Mouse (Mus musculus) forebrain, embryonic 10.5 days (tissue): ENCODE data around the gene Ewsr1. TPM values are rescaled to one million over a fixed set of nuclear protein-coding genes. Genes with fewer than 3 reads are reported as not detected.

ENCODE experiments used
- DNase-seq: peaks from one replicate; pipeline ENCODE4 v3.0.0-alpha.2; 2017; ENCODE audit warnings: low spot score; ENCODE audit errors: extremely low spot score
- H3K27ac ChIP-seq: fragments of 300-500 bp; sonication (generic); 2 replicates; pipeline ENCODE4 v1.5.1; 2016; ENCODE audit warnings: mild to moderate bottlenecking
- H3K27me3 ChIP-seq: fragments of 300-500 bp; sonication (generic); 2 replicates; pipeline ENCODE4 v1.6.1; 2016; ENCODE audit warnings: mild to moderate bottlenecking; ENCODE audit not compliant: poor library complexity, severe bottlenecking
- H3K36me3 ChIP-seq: fragments of 300-500 bp; sonication (generic); replicated peaks from 2 replicates; pipeline ENCODE4 v1.6.1; 2016; ENCODE audit warnings: mild to moderate bottlenecking, moderate library complexity
- H3K4me1 ChIP-seq: fragments of 300-500 bp; sonication (generic); 2 replicates; pipeline ENCODE4 v1.6.1; 2016
- H3K4me3 ChIP-seq: fragments of 300-500 bp; sonication (generic); 2 replicates; pipeline ENCODE4 v1.5.1; 2016; ENCODE audit warnings: mild to moderate bottlenecking, moderate library complexity
- H3K9me3 ChIP-seq: fragments of 300-500 bp; sonication (generic); 2 replicates; pipeline ENCODE4 v1.6.1; 2016; ENCODE audit warnings: mild to moderate bottlenecking, moderate library complexity
- WGBS: fragments of 180-500 bp; shearing (Covaris S2); methylation state at CpG from one replicate; pipeline ENCODE4 v1.1.7; 2016; 5-methylcytosine and 5-hydroxymethylcytosine counted together
- polyA plus RNA-seq: library from polyadenylated mRNA; unstranded; fragments of >200 nt; fragmentation: Nextera tagmentation; extraction: Ambion mirVana; gene quantifications from 2 replicates; pipeline ENCODE4 v1.2.1, GENCODE M21; 2016

Gene Ewsr1
- polyA plus RNA-seq, 1 experiment from 2014 or later = 896 TPM

DNA sequence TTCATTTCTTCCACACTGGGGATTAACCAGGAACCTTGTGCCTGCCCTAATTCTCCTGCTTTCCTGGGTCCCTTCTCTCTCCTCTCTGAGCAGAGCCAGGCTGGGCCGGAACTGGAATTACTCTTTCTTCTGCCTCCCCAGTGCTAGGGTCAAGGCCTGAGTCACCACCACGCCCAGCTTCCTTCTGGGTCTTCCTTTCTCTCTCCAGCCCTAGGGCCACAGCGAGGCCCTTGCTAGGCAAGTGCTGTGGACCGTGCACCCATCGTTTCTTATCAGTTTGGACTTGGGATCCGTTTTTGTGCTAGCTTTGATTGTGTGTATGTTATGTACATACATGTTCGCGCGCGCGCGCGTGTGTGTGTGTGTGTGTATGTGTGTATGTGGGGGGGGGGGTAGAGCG, 44.9 kb downstream of the Ewsr1 start:
- Histone ChIP-seq H3K4me1 (peaks cover 43% of the 10 kb centered on the region), H3K27ac (no peak overlapping the region), H3K27me3 (peaks cover 45% of the 10 kb centered on the region), H3K4me3 (no peak overlapping the region), H3K9me3 (no peaks in the 10 kb centered on the region), H3K36me3 (no peaks in the 10 kb centered on the region)
- WGBS = 91% methylated on average over 14 of the region's 14 CpGs
- no peak for DNase-seq

DNA sequence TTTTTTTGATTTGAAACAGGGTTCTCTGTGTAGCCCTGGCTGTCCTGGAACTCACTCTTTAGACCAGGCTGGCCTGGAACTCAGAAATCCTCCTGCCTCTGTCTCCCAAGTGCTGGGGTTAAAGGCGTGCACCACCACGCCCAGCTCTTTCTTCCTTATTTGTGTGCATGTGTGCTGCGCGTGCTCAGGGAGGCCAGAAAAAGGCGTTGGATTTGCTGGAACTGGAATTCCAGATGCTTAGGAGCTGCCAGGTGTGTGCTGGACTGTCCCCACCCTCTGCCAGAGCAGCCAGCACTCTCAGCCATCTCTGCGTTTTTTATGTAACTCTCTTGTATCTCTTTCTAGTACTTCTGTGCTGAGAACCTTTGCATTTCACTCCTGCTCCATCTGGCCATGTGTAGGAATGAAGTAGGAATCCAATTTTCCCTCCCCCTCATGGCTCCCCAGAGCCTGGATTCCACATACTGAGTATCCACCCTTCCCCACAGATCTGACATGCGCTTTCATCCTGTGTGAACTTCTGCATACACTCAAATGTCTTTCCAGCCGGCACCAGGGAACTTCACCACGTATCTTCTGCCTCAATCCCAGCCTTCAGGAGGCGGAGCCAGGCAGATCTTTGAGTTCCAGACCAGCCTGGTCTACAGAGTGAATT, 46.7 kb downstream of the Ewsr1 start:
- H3K27ac ChIP-seq = no peak overlapping the region
- no peaks in the 10 kb centered on the region for H3K9me3 ChIP-seq
- no peaks in the 10 kb centered on the region for H3K36me3 ChIP-seq
- WGBS = 79% methylated on average over 10 of the region's 10 CpGs
- H3K4me1 ChIP-seq = peaks cover 24% of the 10 kb centered on the region
- no peak for DNase-seq
- no peak overlapping the region for H3K4me3 ChIP-seq
- H3K27me3 ChIP-seq = peaks cover 27% of the 10 kb centered on the region

DNA sequence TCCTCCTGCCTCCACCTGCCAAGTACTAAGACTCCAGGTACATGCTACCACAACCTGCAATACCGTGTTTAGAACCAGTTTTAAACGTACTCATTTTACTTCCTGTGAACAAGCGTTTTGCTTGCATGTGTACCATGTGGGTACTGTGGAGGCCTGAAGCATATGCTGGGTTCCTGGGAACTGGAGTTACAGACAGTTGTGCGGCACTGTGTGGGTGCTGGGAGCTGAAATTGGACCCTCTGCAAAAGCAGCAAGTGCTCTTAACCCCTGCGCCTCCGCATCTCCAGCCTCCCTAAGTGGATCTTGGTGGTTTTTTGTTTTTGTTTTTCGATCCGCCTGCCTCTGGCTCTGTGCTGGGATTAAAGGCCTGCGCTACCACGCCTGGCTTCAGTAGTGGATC, 47.4 kb downstream of the Ewsr1 start:
- Histone ChIP-seq H3K36me3 (no peaks in the 10 kb centered on the region), H3K27ac (no peak overlapping the region), H3K4me3 (no peak overlapping the region), H3K27me3 (peaks cover 20% of the 10 kb centered on the region), H3K4me1 (peaks cover 19% of the 10 kb centered on the region), H3K9me3 (no peaks in the 10 kb centered on the region)
- DNase-seq = no peak
- 76% methylated on average over 10 of the region's 10 CpGs for WGBS

DNA sequence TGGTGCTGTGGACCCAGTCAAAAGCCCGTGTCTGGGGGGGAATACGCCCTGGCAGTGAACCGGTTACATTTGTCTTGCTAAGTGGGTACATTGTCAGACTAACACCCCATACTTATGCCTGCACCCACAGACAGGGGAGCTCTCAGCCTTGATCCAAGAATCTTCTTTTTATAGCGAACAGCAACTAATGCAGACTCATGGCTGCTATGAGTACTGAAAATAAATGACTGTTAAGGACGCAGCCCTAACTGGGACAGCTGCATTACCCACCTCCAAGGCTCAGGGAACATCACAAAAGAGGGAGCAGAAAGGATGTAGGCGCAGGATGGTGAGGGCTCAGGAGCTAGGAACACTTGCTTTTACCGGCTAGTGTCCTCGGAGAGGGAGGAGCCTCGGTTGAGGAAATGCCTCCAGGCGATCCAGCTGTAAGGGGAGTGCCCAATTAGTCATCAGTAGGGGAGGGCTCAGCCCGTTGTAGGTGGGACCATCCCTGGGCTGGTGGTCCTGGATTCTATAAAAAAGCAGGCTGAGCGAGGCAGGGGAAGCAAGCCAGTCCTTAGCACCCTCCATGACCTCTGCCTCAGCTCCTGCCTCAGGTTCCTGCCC, 52.6 kb downstream of the Ewsr1 start:
- H3K4me3 ChIP-seq = no peak overlapping the region
- H3K4me1 ChIP-seq = peaks cover 6% of the 10 kb centered on the region
- no peak overlapping the region for H3K27ac ChIP-seq
- H3K9me3 ChIP-seq = no peaks in the 10 kb centered on the region
- DNase-seq = no peak
- H3K36me3 ChIP-seq = peaks cover 18% of the 10 kb centered on the region
- H3K27me3 ChIP-seq = no peaks in the 10 kb centered on the region
- WGBS = 49% methylated on average over 12 of the region's 12 CpGs

DNA sequence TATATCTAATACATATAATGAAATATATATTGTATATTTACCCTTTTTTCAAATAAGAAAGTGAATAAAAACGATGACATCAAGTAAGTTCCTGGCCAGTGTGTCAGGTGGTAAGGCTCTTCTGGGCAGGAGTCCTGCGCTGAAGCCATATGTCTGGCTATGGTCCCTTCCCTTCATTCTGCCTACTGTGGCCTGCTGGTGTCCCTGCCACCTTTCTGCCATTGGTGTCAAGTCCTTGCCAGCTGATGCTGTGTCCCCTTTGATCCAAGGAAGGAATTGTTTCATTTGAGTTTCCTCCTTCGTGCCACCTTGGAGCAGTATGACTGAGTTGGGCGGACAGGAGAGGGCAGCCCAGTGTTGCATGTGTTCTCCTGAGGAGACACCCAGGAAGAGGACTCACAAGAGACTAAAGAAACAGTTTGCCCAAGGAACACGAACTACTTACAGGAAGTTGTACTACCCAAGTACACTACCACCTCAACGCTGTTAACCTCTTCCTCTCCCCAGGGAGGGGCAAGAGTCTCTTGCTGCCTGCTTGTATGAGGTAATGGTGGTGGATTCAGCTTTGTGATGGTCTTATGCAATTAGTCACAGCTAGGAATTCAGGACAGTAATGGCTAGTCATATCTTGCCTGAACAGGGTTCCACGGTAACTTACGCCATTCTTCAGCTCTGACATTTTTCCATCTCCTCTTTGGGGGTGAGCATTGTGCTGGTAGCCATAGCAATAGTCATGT, 56.3 kb downstream of the Ewsr1 start:
- Histone ChIP-seq H3K9me3 (no peaks in the 10 kb centered on the region), H3K4me1 (peaks cover 6% of the 10 kb centered on the region), H3K27ac (no peak overlapping the region), H3K4me3 (no peak overlapping the region), H3K27me3 (no peaks in the 10 kb centered on the region), H3K36me3 (peaks cover 54% of the 10 kb centered on the region)
- DNase-seq = no peak
- 93% methylated on average over 8 of the region's 8 CpGs for WGBS

DNA sequence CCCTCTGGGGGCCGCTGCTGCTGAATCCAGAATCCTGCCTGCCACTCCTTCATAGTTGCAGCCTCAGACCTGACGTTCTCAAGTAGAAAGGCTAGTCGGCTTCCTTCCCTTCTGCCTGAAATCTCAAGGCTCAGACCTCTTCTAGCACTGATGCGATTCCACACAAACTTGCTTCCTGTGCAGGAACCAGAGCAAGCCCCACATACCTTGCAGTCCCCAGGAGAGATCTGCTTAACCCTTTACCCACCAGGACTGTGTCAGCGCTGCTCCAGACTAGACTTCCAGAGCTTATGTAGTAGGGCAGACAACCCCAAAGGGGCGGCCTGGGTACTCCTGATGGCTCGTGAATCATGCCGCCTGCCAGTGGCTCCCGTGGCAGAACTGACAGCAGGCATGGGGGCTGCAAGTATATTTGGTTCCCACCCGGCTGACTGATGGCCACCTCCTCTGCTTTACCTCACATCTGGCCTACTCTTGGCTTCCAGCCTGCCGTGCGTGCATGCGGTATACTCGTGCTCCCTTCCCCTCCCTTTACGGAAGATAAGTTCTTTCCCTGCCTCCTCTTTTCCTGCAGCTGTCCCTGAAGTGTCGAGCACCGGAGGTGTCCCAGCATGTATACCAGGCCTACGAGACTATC, 57.8 kb downstream of the Ewsr1 start:
- WGBS = 87% methylated on average over 18 of the region's 18 CpGs
- Histone ChIP-seq H3K4me3 (no peak overlapping the region), H3K4me1 (peaks cover under 1% of the 10 kb centered on the region; the same call in 1 of the 2 replicates), H3K36me3 (peaks cover 70% of the 10 kb centered on the region), H3K9me3 (no peaks in the 10 kb centered on the region), H3K27ac (no peak overlapping the region), H3K27me3 (no peaks in the 10 kb centered on the region)
- DNase-seq = no peak

DNA sequence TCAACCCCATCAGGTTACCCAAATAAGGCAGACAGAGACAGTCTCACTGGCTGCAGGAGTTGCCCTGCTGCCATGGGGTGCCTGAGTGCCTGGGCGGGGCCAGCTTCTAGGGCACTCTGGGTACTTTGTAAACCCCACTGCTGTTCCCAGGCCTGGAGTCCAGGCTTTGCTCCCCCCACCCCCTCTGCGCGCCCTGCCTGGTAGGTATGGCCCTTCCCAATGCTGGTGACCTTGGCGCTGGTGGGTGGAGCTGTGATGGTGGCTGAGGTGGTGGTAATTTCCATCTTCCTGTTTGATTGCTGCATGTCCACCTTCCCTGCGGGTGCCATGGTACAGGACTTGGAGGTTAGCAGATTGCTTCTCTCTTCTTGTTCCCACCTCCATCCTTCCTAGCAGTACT, 58.5 kb downstream of the Ewsr1 start:
- WGBS = 89% methylated on average over 5 of the region's 5 CpGs
- Histone ChIP-seq H3K27ac (no peak overlapping the region), H3K4me3 (no peak overlapping the region), H3K36me3 (peaks cover 76% of the 10 kb centered on the region), H3K9me3 (no peaks in the 10 kb centered on the region), H3K4me1 (no peaks in the 10 kb centered on the region), H3K27me3 (no peaks in the 10 kb centered on the region)
- DNase-seq = no peak

DNA sequence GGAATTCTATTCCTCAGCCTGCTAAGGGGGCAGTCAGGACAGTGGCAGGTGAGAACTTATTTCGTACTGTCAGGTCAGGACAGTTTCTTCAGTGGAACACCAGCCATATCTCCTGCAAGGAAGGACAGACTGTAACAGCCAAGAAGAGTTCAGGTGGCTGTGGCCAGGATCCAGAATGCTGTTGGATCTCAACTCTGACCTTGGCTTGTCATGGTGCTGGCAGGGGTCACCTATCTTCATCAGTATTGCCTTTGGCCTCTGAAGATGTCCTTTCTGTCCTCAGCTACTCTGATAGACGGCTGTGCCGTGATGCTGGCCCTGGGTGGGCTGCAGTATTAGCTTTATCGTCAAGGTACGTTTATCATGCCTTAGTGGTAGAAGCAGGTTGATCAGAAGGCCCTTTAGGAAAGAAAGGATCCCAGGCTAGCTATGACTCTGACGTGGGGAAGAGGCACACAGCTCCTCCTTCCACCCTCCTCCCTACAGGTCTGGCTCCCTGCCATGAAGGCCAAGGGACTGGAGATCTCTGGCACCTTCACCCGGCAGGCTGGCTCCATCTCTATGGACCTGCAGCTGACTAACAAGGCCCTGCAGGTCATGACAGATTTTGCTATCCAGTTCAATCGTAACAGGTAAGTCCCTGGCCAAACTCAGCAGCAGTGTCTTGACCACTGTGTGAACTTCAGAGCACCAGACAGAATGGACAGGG, 61.8 kb downstream of the Ewsr1 start:
- Histone ChIP-seq H3K36me3 (peaks cover 99% of the 10 kb centered on the region), H3K4me1 (no peaks in the 10 kb centered on the region), H3K4me3 (no peak overlapping the region), H3K27me3 (no peaks in the 10 kb centered on the region), H3K27ac (no peak overlapping the region), H3K9me3 (no peaks in the 10 kb centered on the region)
- 90% methylated on average over 8 of the region's 8 CpGs for WGBS
- DNase-seq = no peak

DNA sequence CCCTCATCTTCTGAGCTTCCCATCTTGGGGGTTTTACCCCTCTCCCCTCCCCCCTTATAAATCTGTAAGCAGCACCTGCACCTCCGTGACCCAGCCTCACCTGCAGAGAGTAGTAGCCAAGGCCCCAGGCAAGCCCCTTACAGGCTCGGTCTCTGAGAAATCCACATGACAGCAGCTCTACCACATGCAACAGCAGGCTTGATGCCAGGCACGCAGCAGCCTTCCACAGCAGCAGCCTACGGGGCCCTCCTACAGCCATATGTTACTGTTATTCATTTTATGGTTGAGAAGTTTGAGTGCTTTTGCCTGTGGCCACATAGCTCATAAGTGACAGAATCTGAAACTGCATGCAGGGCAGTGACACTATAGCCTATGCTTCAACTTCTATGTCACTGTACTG, 63.6 kb downstream of the Ewsr1 start:
- H3K9me3 ChIP-seq = no peaks in the 10 kb centered on the region
- DNase-seq = no peak
- no peaks in the 10 kb centered on the region for H3K27me3 ChIP-seq
- H3K4me1 ChIP-seq = no peaks in the 10 kb centered on the region
- no peak overlapping the region for H3K27ac ChIP-seq
- peaks cover 99% of the 10 kb centered on the region for H3K36me3 ChIP-seq
- WGBS = 95% methylated on average over 4 of the region's 4 CpGs
- no peak overlapping the region for H3K4me3 ChIP-seq

DNA sequence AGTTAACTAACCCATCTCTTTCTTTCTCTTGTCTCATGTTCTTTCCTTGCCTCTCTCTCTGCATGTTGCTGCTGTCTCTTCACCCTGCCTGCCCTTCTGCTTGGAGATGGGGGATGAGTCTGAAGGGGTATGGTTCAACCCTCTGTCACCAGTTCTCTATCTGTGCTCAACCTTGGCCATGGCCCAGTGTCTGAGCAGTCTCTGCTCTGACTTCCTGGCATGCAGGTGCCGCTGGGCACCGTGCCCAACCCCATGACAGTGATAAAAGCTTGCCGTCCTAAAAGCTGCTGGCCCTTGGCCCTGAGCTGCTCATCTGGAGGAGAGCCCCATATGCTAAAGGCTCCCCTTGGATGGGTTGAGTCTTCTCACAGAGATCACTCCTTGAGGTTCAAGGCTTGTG, 65.9 kb downstream of the Ewsr1 start:
- Histone ChIP-seq H3K27ac (no peak overlapping the region), H3K27me3 (no peaks in the 10 kb centered on the region), H3K9me3 (no peaks in the 10 kb centered on the region), H3K4me3 (no peak overlapping the region), H3K4me1 (no peaks in the 10 kb centered on the region), H3K36me3 (peaks cover 99% of the 10 kb centered on the region)
- no peak for DNase-seq
- WGBS = 96% methylated on average over 3 of the region's 3 CpGs

DNA sequence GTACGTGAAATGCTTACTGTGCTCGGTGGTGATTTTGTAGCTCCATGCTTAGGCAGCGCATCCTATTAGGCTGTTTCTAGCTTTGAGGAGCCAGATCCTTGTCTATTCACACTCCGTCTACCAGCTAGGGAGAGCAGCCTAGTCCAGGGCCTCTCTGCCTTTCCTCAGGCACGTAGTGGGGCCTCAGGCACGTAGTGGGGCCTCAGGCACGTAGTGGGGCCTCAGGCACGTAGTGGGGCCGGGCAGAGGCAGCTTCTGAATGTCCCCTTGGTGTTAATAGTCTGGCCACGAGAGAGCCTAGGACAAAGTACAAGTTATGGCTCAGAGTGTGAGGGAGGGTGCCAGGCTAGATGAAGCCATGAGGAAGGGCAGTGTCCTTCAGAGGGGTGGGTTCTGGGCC, 66.4 kb downstream of the Ewsr1 start:
- WGBS = 93% methylated on average over 10 of the region's 10 CpGs
- Histone ChIP-seq H3K27ac (no peak overlapping the region), H3K4me3 (no peak overlapping the region), H3K36me3 (peaks cover 99% of the 10 kb centered on the region), H3K4me1 (no peaks in the 10 kb centered on the region), H3K9me3 (no peaks in the 10 kb centered on the region), H3K27me3 (no peaks in the 10 kb centered on the region)
- DNase-seq = no peak

DNA sequence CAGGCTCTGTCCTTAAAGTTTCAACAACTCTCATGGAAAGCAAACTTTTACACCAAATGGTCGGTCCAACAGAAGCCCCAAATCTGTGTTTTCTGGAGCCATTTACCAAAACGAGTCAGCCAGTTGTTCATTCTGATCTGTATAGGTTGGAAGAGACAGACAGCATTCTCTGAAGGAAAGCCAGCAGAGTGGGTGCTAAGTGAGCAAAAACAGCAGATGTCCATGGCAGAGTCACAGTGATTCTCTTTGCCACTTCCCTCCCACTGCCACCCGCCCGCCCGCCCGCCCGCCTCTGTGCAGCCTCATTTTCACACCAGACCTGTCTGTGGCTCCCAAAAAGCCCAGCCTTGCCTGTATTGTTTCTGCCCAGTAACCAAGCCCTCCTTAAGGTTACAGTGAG, 70.8 kb downstream of the Ewsr1 start:
- Histone ChIP-seq H3K4me1 (no peaks in the 10 kb centered on the region), H3K9me3 (no peaks in the 10 kb centered on the region), H3K27ac (no peak overlapping the region), H3K27me3 (no peaks in the 10 kb centered on the region), H3K4me3 (no peak overlapping the region), H3K36me3 (peaks cover 100% of the 10 kb centered on the region)
- WGBS = 96% methylated on average over 7 of the region's 7 CpGs
- DNase-seq = no peak
